Mouse (Mus musculus) megakaryocyte, embryonic 14.5 days (primary cell): ENCODE results near the gene Apof.
"Not testable (repeated sequence)": the region's sequence is repeated elsewhere in the genome, so short reads cannot be mapped to it uniquely, and the experiment has no call there.

Experiments
- FLI1 ChIP-seq: IDR thresholded peaks from 2 replicates; pipeline ENCODE4 v1.6.1; 2012; ENCODE audit warnings: low read length, inconsistent platforms, mixed read lengths
- GATA1 ChIP-seq: IDR thresholded peaks from 3 replicates; pipeline ENCODE4 v1.6.1; 2012; ENCODE audit warnings: mixed read lengths, low read length, inconsistent platforms, borderline replicate concordance

DNA sequence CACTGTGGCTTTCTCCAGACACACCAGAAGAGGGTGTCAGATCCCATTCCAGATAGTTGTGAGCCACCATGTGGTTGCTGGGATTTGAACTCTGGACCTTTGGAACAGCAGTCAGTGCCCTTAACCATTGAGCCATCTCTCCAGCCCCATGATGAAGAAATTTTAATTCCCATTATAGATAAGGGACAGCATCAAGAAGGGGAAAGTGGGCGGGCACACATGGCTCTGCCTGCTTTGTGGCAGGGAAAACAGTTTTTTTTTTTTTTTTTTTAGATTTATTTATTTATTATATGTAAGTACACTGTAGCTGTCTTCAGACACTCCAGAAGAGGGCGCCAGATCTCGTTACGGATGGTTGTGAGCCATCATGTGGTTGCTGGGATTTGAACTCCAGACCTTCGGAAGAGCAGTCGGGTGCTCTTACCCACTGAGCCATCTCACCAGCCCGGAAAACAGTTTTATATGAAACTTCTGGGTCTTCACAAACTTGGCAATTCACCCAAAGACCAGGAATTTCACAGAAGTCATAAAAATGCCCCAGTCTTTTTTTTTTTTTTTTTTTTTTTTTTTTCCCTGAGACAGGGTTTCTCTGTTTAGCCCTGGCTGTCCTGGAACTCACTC is 4.5 kb downstream of the Apof start:
- TF ChIP-seq GATA1, FLI1: not testable (repeated sequence)
